Mouse (Mus musculus) heart, postnatal 10 days (tissue): ENCODE measurements around the gene Ghr. TPM values are rescaled to one million over a fixed set of nuclear protein-coding genes. Genes with fewer than 3 reads are reported as not detected.
A peak's percentile ranks its signal among the peaks of the same experiment; 100 is the strongest.

Experiments
- DNase-seq, 2 experiments: peaks; one replicate each; pipeline ENCODE4 v3.0.0; 2021
- intact Hi-C: fragments of 180-260 bp; cut with DNase I; formaldehyde crosslinking; loops from one replicate; pipeline ENCODE4 v1.15.1; 2025
- total RNA-seq, 2 experiments: library from RNA; stranded (reverse); gene quantifications; 2 replicates each; pipeline ENCODE4 v1.2.3; 2021

Gene Ghr
- total RNA-seq, 2 experiments from 2014 or later, result 111 to 126 TPM

DNA sequence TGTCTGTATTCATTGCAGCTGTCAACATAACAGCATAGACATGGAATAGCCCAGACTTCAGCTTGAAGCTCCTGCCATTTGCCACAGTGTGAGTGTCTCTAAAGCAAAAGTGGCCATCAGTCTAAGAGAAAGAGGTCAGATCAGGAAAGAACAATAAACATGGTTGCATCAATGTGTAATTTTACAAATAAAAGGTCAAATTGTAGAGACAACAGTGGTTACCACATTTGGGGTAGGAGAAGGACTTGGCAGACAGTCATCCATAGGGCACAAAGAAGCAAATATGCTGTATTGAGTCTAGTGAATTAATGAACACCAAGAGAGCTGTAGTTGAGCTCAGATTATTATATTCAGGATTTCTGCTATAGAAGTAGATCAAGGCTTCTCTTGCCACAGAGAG, 127.7 kb downstream of the Ghr start:
- intact Hi-C loops, result loop anchor here (5.0 kb wide), 1 partner anchor 42 kb away; no protein-coding TSS in a partner anchor
- DNase-seq, result no peak

DNA sequence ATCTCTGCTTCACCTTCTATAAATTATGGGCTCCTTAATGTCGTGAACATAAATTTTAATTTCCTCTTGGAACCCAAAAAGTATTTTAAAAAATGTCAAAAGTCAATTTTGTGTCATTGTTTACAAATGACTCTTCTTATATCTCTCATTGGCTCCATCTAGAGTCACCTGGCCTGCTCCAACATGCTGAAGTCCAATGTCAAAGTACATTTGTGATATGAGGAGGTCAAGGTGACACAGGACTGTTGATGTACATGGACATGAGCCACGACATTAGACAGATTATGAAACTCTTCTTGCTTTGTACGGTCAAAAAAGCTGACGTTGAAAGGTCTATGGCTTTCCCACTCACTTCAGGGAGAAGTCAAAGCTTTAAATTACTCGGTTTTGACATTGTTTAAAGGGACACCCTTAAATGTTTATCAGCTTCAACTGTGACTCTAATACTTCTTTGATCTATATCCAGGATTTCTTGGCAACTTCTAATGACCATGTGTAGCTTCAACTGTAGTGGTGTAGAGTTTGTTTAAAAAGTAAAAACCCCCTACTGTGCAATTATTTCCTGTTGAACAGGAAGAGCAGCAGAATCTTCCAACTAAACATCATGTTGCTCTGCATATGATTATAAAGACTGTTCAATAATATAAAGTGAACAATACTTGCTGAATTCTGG, 131.1 kb downstream of the Ghr start:
- DNase-seq, result no peak
- intact Hi-C loops, result no loop called here

DNA sequence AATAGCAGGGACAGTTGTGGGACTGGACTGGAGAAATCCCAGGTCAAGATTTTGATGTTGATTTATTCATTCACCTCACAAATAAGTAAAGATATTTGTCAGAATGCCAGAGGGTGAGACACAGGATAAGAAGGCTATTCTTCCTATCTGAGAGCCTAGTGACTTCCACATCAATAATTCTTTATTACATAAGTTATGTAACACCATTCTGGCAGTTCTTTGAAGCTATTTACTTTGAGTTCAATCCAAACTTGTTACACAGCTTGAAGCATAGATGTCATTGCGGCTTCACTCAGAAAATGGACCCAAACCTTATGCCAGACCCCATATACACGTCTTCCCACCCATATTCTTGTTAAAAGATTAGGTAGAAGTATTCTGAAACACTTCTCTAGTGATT, 133.7 kb downstream of the Ghr start:
- intact Hi-C loops, result no loop called here

DNA sequence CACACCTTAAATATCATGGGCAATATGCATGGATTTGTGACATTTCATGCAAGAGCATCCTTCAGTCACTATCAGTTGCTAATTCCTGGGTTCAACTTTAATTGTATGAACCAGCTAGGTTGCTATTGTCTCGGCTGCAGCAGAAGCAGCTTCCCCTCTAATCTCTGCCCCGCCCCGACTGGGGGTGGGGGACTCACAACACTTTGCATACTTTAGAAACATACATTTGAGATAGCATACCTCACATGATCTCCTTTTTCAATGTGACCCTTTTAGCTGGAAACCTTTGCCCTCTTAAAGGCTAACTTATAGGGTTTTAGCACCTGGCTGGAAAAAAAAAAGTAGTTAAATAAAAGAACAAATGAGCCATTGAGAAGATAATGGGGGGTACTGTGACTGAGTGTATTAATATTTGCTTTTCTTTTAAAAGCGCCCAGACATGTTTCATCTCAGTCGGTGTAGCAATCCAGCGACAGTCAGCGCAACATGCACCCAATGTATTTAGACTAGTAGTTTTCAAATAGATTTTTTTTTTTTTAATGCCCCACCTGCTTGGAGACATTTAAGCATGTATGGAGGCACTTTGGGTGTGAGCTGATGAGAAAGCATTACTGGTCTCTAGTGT, 137.9 kb downstream of the Ghr start:
- intact Hi-C loops, result no loop called here
- no peak for DNase-seq

More for the DNA sequence above, 133.7 kb downstream of the Ghr start:
- DNase-seq, result no peak

DNA sequence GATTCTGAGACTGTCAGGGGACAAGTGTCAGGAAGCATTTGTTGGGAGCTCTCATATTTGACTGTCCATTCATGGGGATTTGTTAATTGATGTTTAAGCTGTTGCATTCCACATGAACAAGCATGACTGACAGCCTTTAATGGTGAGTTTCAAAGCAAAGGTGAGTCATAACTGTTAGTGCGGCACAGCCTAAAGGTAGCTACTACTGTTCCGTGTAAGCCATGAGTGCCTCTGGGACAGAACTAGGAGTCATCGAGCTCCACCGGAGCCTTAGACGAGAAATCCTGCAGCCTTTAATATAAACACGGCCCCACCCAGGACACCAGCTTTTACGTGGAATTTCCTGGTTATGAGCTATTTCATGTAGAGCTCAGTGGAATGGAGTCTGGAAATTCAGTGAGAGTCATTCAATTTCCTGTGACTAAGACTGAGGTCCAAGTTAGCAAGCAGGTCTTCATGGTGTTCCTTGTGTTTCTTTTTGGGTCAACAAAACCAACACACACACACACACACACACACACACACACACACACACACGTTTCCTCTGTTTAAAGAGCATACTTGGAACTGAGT, 138.8 kb downstream of the Ghr start:
- intact Hi-C loops, result loop anchor here (5.0 kb wide), 1 partner anchor 63 kb away; no protein-coding TSS in a partner anchor
- DNase-seq, result no peak

DNA sequence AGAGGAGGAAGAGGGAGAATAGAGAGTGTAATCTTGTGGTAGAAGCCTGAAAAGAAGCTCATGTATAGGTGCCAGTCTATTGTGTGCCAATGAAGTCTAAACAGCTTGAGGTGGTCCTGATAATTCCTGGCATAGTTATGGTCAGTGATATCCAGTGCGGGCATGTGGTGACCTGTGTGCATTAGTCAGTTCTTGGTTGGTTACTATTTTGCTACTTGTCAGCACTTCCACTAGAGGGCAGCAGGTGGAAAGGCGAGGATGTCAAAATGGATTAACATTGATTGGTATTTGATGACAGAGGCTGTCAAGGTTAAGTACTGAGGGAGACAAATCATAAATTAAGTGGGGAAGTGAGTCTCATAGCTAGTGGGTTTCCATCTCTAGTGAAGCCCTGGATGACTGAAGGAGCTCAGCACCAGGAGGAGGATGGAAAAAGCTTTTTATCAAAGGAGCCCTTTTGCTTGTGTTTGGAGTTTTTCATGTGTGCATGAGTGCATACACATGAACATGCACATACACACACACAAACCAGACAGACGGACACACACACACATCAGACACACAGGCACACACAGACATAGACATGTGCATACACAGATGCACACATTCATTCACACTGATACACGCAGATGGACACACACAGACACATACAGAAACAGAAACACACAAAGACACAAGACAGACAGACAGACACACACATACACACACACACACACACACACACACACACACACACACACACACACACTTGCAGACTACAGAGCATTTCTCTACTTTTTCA, 141.6 kb downstream of the Ghr start:
- peak in 1 of 2 experiments; percentile 74 for DNase-seq
- intact Hi-C loops, result loop anchor here (1.0 to 5.0 kb wide), 2 partner anchors 66 to 142 kb away; partner anchors contain the start of gene Ghr

DNA sequence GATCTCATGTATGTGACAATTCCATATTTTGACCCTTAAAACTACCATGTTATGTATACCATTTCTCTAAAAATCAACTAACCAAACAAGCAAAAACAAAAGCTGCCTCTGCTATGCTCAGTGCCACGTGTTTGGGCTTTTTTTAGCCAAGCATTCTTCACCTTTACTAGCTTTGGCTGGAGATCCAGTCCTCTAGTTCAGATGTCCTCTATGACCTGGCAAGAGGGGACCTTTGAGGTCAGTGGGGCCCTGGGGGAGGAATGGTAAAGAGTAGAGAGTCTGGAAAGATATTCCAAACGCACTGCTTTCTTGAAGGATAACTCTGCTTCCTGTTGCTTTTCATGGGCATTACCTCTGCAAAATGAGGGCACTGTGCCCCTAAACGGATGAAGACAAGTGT, 145.9 kb downstream of the Ghr start:
- peak; percentile 68 to 72 for DNase-seq
- intact Hi-C loops, result loop anchor here (2.0 to 10.0 kb wide), 3 partner anchors 81 to 545 kb away; no protein-coding TSS in a partner anchor

DNA sequence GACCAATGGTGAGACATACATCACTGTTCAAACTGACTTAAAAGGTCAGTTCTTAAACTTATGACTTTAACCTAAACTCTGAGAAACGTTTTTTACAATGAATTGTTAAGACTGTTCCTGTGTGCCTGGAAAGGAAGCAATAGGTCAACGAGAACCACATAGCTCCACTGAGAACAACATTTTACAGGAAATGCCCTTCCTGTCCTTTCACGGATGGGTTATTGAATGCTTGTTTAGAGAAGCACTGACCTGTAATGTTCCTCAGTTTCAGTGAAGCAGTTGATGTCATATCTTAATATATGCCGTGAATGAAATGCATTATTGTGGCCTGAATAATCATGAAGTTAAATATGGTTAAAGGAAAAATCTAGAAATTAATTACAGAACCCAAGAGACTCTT, 147.7 kb downstream of the Ghr start:
- DNase-seq, result no peak
- intact Hi-C loops, result loop anchor here (2.0 to 10.0 kb wide), 3 partner anchors 79 to 547 kb away; no protein-coding TSS in a partner anchor

DNA sequence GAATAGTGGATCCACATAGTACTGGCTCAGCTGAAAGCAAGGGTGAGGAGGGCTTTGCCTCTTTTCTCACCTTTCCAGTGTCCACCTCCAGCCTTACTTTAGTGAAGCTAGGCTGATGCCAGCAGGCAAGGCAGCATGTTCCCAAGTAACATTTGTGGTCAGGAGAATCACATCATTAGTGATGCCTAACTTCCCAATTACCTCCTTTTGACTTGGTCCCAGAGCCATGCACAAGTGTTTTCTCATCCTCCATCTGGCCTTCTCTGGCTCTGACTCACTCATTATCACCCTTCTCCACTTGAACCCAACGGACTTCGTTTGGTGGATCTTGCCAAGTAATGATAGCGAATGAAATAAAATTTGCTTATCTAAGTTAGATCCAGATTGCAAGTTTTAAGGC, 148.8 kb downstream of the Ghr start:
- DNase-seq, result peak in 1 of 2 experiments; percentile 45
- intact Hi-C loops, result loop anchor here (10.0 kb wide), 1 partner anchor 470 kb away; no protein-coding TSS in a partner anchor

DNA sequence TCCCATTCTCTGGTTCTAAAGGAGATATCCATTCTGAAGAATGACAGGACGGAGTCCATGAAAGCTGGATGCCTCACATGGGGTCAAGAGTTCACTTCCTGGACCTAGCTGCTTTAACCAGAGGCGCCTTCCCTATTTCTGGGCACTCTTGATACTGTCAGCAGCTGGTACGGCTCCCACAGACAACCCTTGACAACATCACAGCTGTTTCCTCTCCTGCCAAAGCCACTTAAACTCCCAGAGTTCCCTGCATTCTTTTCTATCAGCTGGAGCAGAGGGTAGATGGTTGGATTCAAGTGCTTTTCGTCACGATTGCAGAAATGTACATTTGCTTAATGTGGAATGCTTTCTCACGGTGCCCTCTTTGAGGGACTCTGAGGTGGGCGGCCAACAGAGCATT, 150.0 kb downstream of the Ghr start:
- peak; percentile 87 to 89 for DNase-seq
- intact Hi-C loops, result loop anchor here (10.0 kb wide), 1 partner anchor 472 kb away; no protein-coding TSS in a partner anchor

DNA sequence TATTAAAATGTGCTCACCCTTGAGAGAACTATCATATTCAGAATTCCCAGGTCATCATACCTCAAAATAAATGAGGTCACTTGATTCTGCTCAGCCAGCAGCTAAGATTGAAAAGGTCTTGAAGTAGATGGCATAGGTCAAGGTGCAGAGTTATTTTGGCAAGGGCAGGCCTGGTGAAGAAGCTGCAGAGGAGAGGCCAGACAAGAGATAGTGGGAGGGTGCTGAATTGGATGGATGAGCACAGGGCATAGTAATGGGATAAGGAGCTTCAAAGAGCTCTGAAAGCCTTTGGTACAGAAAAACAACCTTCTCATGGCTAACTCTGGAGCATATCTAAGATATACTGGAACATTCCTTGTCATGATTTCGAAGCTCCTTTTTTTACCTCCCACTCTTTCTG, 150.5 kb downstream of the Ghr start:
- no peak for DNase-seq
- intact Hi-C loops, result loop anchor here (10.0 kb wide), 1 partner anchor 472 kb away; no protein-coding TSS in a partner anchor

DNA sequence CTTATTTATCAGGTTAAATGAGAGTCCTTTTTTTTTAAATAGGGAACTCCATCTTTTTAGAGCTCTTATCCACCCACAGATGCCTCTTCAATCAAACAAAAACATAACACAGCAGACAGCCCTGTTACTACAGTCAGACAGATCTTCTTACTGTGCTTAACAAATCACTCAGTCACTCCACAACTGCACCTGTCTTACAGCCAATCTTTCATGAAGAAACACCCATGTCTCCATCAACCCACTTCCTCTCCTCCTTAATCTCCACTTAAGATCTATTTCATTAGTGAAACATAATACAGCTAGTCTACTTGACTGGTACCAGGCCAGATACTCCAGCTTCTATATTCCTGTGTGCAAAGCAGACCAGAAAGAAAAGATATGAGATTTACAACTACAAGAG, 153.9 kb downstream of the Ghr start:
- intact Hi-C loops, result no loop called here

DNA sequence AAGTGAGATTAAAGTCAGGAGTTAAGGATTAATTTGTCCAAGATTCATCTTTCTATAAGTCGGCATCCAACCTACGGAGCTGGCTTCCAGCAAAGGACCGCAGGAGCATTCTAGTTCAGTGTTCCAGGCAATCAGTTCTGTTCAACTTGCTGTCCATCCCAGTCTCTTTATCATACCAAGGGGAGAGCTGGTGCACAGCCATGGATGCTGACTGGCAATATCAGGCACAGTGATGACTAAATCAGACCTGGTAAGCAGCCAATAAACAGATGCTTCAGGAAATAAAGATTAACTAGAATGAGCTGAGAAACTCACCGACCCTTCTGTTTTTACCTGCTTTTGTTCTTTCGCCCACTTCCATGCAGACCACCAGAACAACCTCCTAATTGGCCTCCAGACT, 154.3 kb downstream of the Ghr start:
- intact Hi-C loops, result no loop called here
- no peak for DNase-seq

More for the DNA sequence above, 153.9 kb downstream of the Ghr start:
- no peak for DNase-seq

DNA sequence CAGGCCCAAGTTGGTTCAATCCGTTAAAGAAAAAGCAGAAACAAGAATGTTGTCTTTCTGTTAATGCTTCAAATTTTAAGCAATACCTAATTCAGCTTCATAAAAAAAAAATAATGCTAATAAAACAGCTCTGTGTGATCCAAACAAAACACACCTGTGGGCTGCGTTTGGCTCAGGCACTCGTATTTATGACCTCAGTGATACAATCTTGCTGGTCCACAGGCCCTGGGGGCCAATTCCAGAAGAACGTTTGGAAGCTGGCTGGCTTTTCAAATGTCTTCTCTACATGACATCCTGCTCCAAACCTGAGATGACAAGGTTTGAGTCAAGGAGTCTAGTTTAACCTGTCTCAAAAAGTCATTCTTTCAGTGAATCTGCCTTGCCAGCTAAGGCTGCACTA, 156.9 kb downstream of the Ghr start:
- DNase-seq, result no peak
- intact Hi-C loops, result no loop called here

DNA sequence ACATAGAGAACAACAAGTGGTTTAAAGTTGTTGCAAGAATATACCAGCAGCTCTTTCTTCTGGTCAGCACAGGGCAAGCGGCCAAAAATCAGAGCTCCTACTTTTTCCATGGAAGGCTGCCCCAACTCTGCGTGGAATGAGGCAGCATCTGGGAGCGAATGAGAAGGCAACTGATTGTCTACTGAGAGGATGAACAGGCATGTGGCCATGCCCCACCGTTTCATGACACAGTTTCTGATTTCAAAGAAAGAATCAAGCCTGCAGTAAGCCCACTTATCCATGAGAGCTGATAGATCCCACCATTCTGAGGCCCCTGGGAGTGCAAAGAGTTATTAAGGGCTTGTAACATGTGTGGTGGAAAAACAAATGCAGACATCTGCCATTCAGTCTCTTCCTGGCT, 160.1 kb downstream of the Ghr start:
- DNase-seq, result peak; percentile 62 to 65
- intact Hi-C loops, result no loop called here

DNA sequence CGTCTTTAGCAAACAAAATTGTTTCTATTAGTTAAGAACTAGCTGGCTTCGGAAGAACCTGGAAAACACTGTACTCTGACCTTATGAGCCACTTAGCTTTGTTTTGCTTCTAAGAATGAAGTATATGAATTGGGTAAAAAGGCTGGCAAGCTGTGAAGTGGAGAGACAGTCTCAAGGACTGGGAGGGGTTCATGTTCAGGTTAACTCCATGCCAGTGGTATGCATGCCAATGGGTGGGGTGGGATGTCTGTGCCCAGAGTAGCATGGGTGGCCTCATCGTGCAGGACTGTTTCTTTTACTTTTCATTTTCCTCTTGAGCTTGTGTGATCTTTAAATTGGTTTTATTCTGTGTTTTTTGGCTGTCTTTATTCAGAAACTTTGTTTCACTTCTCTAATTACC, 165.6 kb downstream of the Ghr start:
- no peak for DNase-seq
- intact Hi-C loops, result no loop called here

DNA sequence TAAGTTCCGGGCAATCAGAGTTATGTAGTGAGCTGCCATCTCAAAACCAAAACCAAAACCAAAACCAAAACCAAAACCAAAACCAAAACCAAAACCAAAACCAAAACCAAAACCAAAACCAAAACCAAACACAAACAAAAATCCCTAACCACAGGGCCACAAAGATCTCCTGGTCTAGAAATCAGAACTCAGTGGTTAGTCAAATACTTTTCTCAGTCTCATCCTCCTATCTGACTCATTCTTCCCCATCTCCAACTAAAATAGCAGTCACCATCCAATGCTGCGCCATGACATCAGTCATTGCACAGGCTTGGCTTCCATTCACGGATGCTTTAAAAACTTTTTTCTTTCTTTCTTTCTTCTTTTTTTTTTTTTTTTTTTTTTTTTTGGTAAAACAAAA, 170.2 kb downstream of the Ghr start:
- DNase-seq, result no peak
- intact Hi-C loops, result no loop called here

DNA sequence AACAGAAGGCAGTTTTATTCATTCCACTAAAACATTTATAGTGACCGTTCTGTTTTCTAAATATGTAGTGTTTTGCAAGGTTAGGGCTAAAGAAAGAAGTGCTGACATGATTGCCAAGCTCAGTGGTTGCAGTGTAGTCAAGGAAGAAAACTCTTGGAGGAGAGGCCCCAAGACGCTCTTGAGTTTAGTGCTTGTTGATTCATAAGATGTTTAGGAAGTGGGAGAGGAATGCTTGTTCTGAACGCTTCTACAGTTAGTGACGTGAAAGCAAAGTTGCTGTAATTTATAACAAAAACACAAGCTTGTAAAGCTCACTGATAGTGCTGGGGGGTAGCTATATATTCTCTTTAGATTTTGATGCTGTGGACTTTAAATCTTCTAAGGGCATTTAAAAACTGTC, 174.8 kb downstream of the Ghr start:
- no peak for DNase-seq
- intact Hi-C loops, result no loop called here

DNA sequence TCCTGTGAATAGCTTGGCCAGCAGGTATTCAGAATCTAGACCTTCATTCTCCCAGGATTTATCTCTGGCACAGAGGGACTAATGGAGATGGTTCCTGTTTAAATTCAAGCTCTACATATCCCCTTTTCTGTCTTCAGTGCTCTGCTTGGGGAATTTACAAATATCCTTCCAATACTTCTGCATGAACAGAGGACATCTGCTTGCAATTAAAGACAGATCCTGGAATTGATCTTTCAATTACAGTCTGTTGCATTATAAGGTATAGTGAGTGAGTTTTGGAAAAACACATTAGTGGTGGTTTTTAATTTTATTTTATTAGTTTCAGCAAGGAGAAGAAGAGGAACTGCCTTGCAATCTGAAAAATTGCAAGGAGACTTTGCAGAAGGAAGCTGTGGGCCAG, 184.1 kb downstream of the Ghr start:
- intact Hi-C loops, result no loop called here

DNA sequence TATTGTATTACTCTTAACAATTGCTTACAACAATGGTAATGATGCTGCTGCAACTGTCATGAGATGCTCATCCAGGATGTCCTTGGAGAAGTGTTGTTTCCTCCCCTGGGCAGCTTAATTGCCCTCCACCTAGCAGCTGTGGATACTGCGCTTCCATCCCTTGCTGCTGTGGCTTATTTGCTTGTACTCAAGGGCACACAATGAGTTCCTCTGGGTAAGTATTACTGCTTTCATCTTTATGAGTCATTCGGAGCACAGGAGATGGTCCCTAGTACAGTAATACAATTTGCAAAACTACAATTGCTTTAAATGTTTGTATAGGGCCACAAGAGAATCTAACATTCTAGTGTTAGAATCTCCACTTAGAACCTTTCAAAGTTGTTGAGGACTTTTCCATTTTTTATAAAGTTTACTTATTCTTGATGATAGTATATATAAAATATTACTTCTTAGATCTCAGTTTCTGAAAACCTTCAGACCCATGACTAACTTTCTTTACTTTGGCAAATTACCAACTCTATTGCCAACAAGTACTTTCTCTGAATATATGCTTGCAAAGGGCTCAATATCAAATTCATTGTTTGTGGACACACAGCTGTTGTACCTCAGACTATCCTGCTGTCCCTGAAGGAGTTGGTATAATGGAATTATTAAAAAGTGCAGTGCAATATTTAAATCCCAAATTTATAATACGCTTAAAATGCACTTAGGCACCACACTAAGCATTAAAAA, 185.8 kb downstream of the Ghr start:
- intact Hi-C loops, result no loop called here

More for the DNA sequence above, 184.1 kb downstream of the Ghr start:
- DNase-seq, result no peak

More for the DNA sequence above, 185.8 kb downstream of the Ghr start:
- no peak for DNase-seq
